Mouse (Mus musculus) limb, embryonic 11.5 days (tissue): ENCODE data around the gene 3110040M04Rik. TPM values are rescaled to one million over a fixed set of nuclear protein-coding genes. Genes with fewer than 3 reads are reported as not detected.
A peak's percentile ranks its signal among the peaks of the same experiment; 100 is the strongest.

Experiments used
- ATAC-seq: fragments of 200-750 bp; cut with Nextera tagmentation; 2 replicates; pipeline ENCODE4 v1.8.0; 2017; ENCODE audit warnings: low read depth; ENCODE audit not compliant: insufficient number of reproducible peaks, low FRiP score, low TSS enrichment
- DNase-seq: peaks from one replicate; pipeline ENCODE4 v3.0.0-alpha.2; 2015; ENCODE audit warnings: low spot score
- H3K27ac ChIP-seq: fragments of 300-500 bp; sonication (generic); replicated peaks from 2 replicates; pipeline ENCODE4 v1.5.1; 2014; ENCODE audit warnings: low read depth, mild to moderate bottlenecking, low read length
- H3K27me3 ChIP-seq: fragments of 300-500 bp; sonication (generic); 2 replicates; pipeline ENCODE4 v1.6.1; 2014; ENCODE audit warnings: mild to moderate bottlenecking, low read length, mixed read lengths; ENCODE audit not compliant: control insufficient read depth, insufficient read depth
- H3K36me3 ChIP-seq: fragments of 300-500 bp; sonication (generic); 2 replicates; pipeline ENCODE4 v1.6.1; 2014; ENCODE audit warnings: mild to moderate bottlenecking, low read length, moderate library complexity, mixed read lengths; ENCODE audit not compliant: control insufficient read depth, insufficient read depth
- H3K4me1 ChIP-seq: fragments of 300-500 bp; sonication (generic); 2 replicates; pipeline ENCODE4 v1.6.1; 2014; ENCODE audit warnings: low read length, mixed read lengths; ENCODE audit not compliant: control insufficient read depth, insufficient read depth
- H3K4me2 ChIP-seq: fragments of 300-500 bp; sonication (generic); 2 replicates; pipeline ENCODE4 v1.6.1; 2014; ENCODE audit warnings: low read depth, mild to moderate bottlenecking, moderate library complexity; ENCODE audit not compliant: severe bottlenecking
- H3K4me3 ChIP-seq: fragments of 300-500 bp; sonication (generic); 2 replicates; pipeline ENCODE4 v1.5.1; 2014; ENCODE audit warnings: low read depth, low read length
- H3K9ac ChIP-seq: fragments of 300-500 bp; sonication (generic); 2 replicates; pipeline ENCODE4 v1.6.1; 2014; ENCODE audit warnings: mild to moderate bottlenecking, low read length
- H3K9me3 ChIP-seq: fragments of 300-500 bp; sonication (generic); 2 replicates; pipeline ENCODE4 v1.6.1; 2016; ENCODE audit warnings: low read length; ENCODE audit not compliant: control insufficient read depth
- WGBS: fragments of 180-500 bp; shearing (Covaris S2); extraction: QIAGEN DNeasy Blood & Tissue Kit; methylation state at CpG from one replicate; pipeline ENCODE4 v1.1.7; 2014; 5-methylcytosine and 5-hydroxymethylcytosine counted together
- polyA plus RNA-seq: library from polyadenylated mRNA; unstranded; fragments of >200 nt; fragmentation: Nextera tagmentation; extraction: Ambion mirVana; gene quantifications from 2 replicates; pipeline ENCODE4 v1.2.1, GENCODE M21; 2014

Gene 3110040M04Rik
- polyA plus RNA-seq, 1 experiment from 2014 or later = not detected

- DNase-seq (no peak), ATAC-seq (no peak)
- no peaks in the 10 kb centered on the region for H3K27me3 ChIP-seq
- H3K27ac ChIP-seq = no peak overlapping the region
- no peaks in the 10 kb centered on the region for H3K4me1 ChIP-seq
- H3K4me3 ChIP-seq = no peak overlapping the region
- H3K9me3 ChIP-seq = no peaks in the 10 kb centered on the region
- H3K4me2 ChIP-seq = no peak overlapping the region
- H3K36me3 ChIP-seq = no peaks in the 10 kb centered on the region
- 88% methylated on average over 3 of the region's 3 CpGs for WGBS
- H3K9ac ChIP-seq = no peak overlapping the region
Measured at GRCm38 (mm10) chr1:151250109-151250508, 46.2 kb downstream of the 3110040M04Rik start.

- H3K27ac ChIP-seq = no peak overlapping the region
- no peak for ATAC-seq
- H3K4me2 ChIP-seq = no peak overlapping the region; the same call in 1 of the 2 replicates
- H3K9ac ChIP-seq = 0 out of 2 replicates have a peak overlapping the region, but pooled peaks have one; percentile 12
- no peaks in the 10 kb centered on the region for H3K36me3 ChIP-seq
- no peaks in the 10 kb centered on the region for H3K9me3 ChIP-seq
- H3K4me1 ChIP-seq = no peaks in the 10 kb centered on the region
- WGBS = 65% methylated on average over 18 of the region's 18 CpGs
- H3K4me3 ChIP-seq = no peak overlapping the region
- no peaks in the 10 kb centered on the region for H3K27me3 ChIP-seq
- no peak for DNase-seq
Measured at GRCm38 (mm10) chr1:151250529-151251193, 46.7 kb downstream of the 3110040M04Rik start.

DNA sequence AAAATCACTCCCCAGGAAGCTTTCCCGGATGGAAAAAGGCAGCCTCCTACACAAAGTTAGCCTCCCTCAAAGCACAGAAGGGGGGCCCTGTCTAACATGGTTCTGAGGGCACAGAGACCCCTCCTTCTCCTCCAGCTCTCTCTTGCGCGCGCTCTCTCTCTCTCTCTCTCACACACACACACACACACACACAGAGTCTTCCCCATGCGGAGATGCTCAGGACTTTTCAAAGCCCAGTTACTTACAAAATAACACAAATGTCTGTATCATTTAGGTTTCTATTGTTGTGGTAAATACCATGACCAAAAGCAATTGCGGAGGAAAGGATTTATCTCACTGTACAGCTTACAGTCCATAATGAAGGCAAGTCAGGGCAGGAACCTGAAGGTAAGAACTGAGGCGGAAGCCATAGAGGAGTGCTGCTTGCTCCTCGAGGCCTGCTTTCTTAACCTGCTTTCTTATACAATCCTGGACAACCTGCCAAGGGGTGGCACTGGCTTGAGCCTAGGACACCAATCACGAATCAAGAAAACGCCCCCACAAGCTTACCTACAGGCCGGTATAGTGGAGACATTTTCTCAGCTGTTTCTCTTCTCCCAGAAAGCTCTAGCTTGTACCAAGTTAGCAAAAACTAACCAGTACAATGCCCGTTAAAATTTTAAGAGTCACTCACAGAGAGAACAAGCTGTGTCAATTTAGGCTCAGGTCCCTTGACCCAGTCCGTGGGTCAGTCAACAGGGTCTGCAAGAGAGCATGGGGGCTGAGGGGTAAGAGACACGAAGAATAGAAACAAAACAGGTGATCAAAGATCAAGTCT, 47.5 kb downstream of the 3110040M04Rik start:
- Histone ChIP-seq H3K9me3 (no peaks in the 10 kb centered on the region), H3K4me2 (no peak overlapping the region; the same call in 1 of the 2 replicates), H3K27me3 (no peaks in the 10 kb centered on the region), H3K36me3 (no peaks in the 10 kb centered on the region), H3K27ac (no peak overlapping the region), H3K4me3 (no peak overlapping the region), H3K9ac (no peak overlapping the region), H3K4me1 (no peaks in the 10 kb centered on the region)
- no peak for DNase-seq
- ATAC-seq = no peak
- WGBS = 82% methylated on average over 14 of the region's 14 CpGs

Other genes with a start within 250 kb of the 3110040M04Rik start
- 23.8 and 28.0 TPM in 2 replicates for gene Hmcn1, start 210.7 kb upstream of the 3110040M04Rik start, polyA plus RNA-seq
- 0.44 and 0.57 TPM in 2 replicates for gene Gm47985, start 21.6 kb upstream of the 3110040M04Rik start, polyA plus RNA-seq
- 0.24 and 0.38 TPM in 2 replicates for gene Gm8947, start 11.7 kb upstream of the 3110040M04Rik start, polyA plus RNA-seq
- not detected in 2 replicates for gene Gm47995, start 5.7 kb upstream of the 3110040M04Rik start, polyA plus RNA-seq
- gene Gm47996, start 6.0 kb downstream of the 3110040M04Rik start, polyA plus RNA-seq = 0.24 TPM in 1 of 2 replicates, not detected in the other
- gene Ivns1abp, start 140.4 kb downstream of the 3110040M04Rik start, polyA plus RNA-seq = 356 and 387 TPM in 2 replicates
- 18.9 and 22.9 TPM in 2 replicates for gene Swt1, start 224.3 kb downstream of the 3110040M04Rik start, polyA plus RNA-seq
- 49.6 and 51.7 TPM in 2 replicates for gene Trmt1l, start 224.4 kb downstream of the 3110040M04Rik start, polyA plus RNA-seq